ENCODE assay signal across 19 mouse cellular contexts in the genomic region with DNA sequence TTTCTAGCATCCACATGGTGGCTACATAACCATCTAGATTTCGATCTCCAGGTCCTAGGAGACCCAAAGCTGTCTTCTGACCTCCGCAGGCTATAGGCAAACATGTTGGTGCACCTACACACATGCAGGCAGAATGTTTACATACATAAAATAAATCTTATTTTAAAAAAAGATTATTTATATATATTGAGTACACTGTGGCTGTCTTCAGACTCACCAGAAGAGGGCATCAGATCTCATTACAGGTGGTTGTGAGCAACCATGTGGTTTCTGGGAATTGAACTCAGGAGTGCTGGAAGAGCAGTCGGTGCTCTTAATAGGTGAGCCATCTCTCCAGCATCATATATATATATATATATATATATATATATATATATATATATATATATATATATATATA. TPM values are rescaled to one million over a fixed set of nuclear protein-coding genes. Genes with fewer than 3 reads are reported as not detected.
DNase-seq lines count a peak whose midpoint lies in the region; ATAC-seq lines count a peak whose summit lies in the region.
"Had no signal": no experiment of that assay in that cellular context is flagged by ENCODE, and none has a peak within 500 bp of the region (broad histone marks: within the 10 kb centered on the region; RNA-seq: fewer than 3 reads in every experiment).

No protein-coding gene starts in this region.

- H3K36me3 ChIP-seq in midbrain, embryonic 14.5 days (ENCODE audit: control insufficient read depth, insufficient read depth, low read length): peaks cover 67% of the 10 kb centered on the region
- H3K36me3 ChIP-seq in midbrain, embryonic 15.5 days (replicated peaks): peaks cover 31% of the 10 kb centered on the region
- H3K36me3 ChIP-seq in embryonic facial prominence, embryonic 10.5 days (replicated peaks): peaks cover 90% of the 10 kb centered on the region

- ATAC-seq in CD4-positive, CD25-positive, alpha-beta regulatory T cell, adult 4 months: no peak
- ATAC-seq in midbrain, embryonic 14.5 days (ENCODE audit: low FRiP score, low TSS enrichment): no peak
- no peak for ATAC-seq in midbrain, embryonic 15.5 days (replicated peaks)
- ATAC-seq: forebrain, embryonic 15.5 days had no signal

- DNase-seq in CD4-positive, CD25-positive, alpha-beta regulatory T cell, adult 2 months (ENCODE audit: low read depth, low spot score): peak; percentile 15
- peak; percentile 7 for DNase-seq in kidney, adult 9 months
- DNase-seq in kidney, adult 18-20 months: no peak
- DNase-seq in midbrain, embryonic 14.5 days: peak; percentile 13
- DNase-seq in embryonic facial prominence, embryonic 10.5 days (ENCODE audit: low spot score): no peak
- DNase-seq in spleen, postnatal 14 days (ENCODE audit: low spot score in 2 of 2): no peak
- DNase-seq: adrenal gland, postnatal 10 days; cerebellum, adult 8-10 months; heart, postnatal 36 days; kidney, postnatal 14 days; left cerebral cortex, postnatal 4 days; right cerebral cortex, postnatal 4 days; thymus, adult 2 months had no signal

- no peak overlapping the region for H3K27ac ChIP-seq in midbrain, embryonic 14.5 days (replicated peaks; ENCODE audit: low read depth, low read length)
- H3K27ac ChIP-seq in midbrain, embryonic 15.5 days: no peak overlapping the region
- no peak overlapping the region for H3K27ac ChIP-seq in embryonic facial prominence, embryonic 10.5 days (replicated peaks)
- H3K27ac ChIP-seq: forebrain, embryonic 15.5 days; heart, embryonic 10.5 days; liver, embryonic 15.5 days; neural tube, embryonic 13.5 days had no signal

- H3K9me3 ChIP-seq in midbrain, embryonic 14.5 days (ENCODE audit: control insufficient read depth, low read length): no peaks in the 10 kb centered on the region
- no peaks in the 10 kb centered on the region for H3K9me3 ChIP-seq in midbrain, embryonic 15.5 days
- no peaks in the 10 kb centered on the region for H3K9me3 ChIP-seq in embryonic facial prominence, embryonic 10.5 days
- H3K9me3 ChIP-seq: forebrain, embryonic 15.5 days; heart, embryonic 10.5 days; liver, embryonic 15.5 days; neural tube, embryonic 13.5 days had no signal

- no peak overlapping the region for H3K4me3 ChIP-seq in midbrain, embryonic 14.5 days (replicated peaks; ENCODE audit: low read depth, low read length)
- H3K4me3 ChIP-seq in midbrain, embryonic 15.5 days: no peak overlapping the region
- H3K4me3 ChIP-seq in embryonic facial prominence, embryonic 10.5 days: no peak overlapping the region
- H3K4me3 ChIP-seq: forebrain, embryonic 15.5 days; heart, embryonic 10.5 days; liver, embryonic 15.5 days; neural tube, embryonic 13.5 days had no signal

- H3K4me1 ChIP-seq in midbrain, embryonic 14.5 days (ENCODE audit: control insufficient read depth, insufficient read depth, low read length): no peaks in the 10 kb centered on the region
- H3K4me1 ChIP-seq in midbrain, embryonic 15.5 days: no peaks in the 10 kb centered on the region
- H3K4me1 ChIP-seq in embryonic facial prominence, embryonic 10.5 days: no peaks in the 10 kb centered on the region
- H3K4me1 ChIP-seq: forebrain, embryonic 15.5 days; heart, embryonic 10.5 days; neural tube, embryonic 13.5 days had no signal

- H3K9ac ChIP-seq in midbrain, embryonic 14.5 days (replicated peaks; ENCODE audit: low read length): no peak overlapping the region
- no peak overlapping the region for H3K9ac ChIP-seq in midbrain, embryonic 15.5 days
- H3K9ac ChIP-seq: forebrain, embryonic 15.5 days; liver, embryonic 15.5 days; neural tube, embryonic 13.5 days had no signal

- no peak overlapping the region for H3K4me2 ChIP-seq in midbrain, embryonic 14.5 days (ENCODE audit: low read length)
- no peak overlapping the region for H3K4me2 ChIP-seq in midbrain, embryonic 15.5 days
- H3K4me2 ChIP-seq: forebrain, embryonic 15.5 days; liver, embryonic 15.5 days; neural tube, embryonic 13.5 days had no signal

- H3K27me3 ChIP-seq in midbrain, embryonic 14.5 days (ENCODE audit: control insufficient read depth, insufficient read depth, low read length): no peaks in the 10 kb centered on the region
- H3K27me3 ChIP-seq in midbrain, embryonic 15.5 days (replicated peaks): no peaks in the 10 kb centered on the region
- no peaks in the 10 kb centered on the region for H3K27me3 ChIP-seq in embryonic facial prominence, embryonic 10.5 days (replicated peaks; ENCODE audit: low read depth, poor library complexity, severe bottlenecking)
- H3K27me3 ChIP-seq: forebrain, embryonic 15.5 days; liver, embryonic 15.5 days; neural tube, embryonic 13.5 days had no signal

- WGBS in midbrain, embryonic 14.5 days: 81% methylated on average over 3 of the region's 3 CpGs
- 78% methylated on average over 3 of the region's 3 CpGs for WGBS in midbrain, embryonic 15.5 days
- 81% methylated on average over 3 of the region's 3 CpGs for WGBS in embryonic facial prominence, embryonic 10.5 days

RNA-seq across cellular contexts. Expression of a gene that starts 50.6 kb away (rescaled TPM):
- 10 to 100 TPM; 19.2 to 31.1 TPM for polyA plus RNA-seq in CD4-positive, CD25-positive, alpha-beta regulatory T cell, adult 4 months (2017; shearing (Covaris generic))
- polyA plus RNA-seq in midbrain, embryonic 14.5 days (2014; fragmentation: Nextera tagmentation; extraction: Ambion mirVana): 21.5 and 30.9 TPM in 2 replicates
- polyA plus RNA-seq in midbrain, embryonic 15.5 days (2015; fragmentation: Nextera tagmentation; extraction: Ambion mirVana): 30.5 and 33.5 TPM in 2 replicates
- 38.5 and 39.1 TPM in 2 replicates for polyA plus RNA-seq in embryonic facial prominence, embryonic 10.5 days (2016; fragmentation: Nextera tagmentation; extraction: Ambion mirVana)

Comparison
In these comparisons a context has a peak if more than half of its experiments do, and no peak if none do; other contexts are left out.
1. DNase-seq: peak in CD4-positive, CD25-positive, alpha-beta regulatory T cell, adult 2 months (single experiment), kidney, adult 9 months (single experiment) and midbrain, embryonic 14.5 days (single experiment); none in kidney, adult 18-20 months (single experiment), embryonic facial prominence, embryonic 10.5 days (single experiment) and spleen, postnatal 14 days (0 of 2).